In the genomic region with DNA sequence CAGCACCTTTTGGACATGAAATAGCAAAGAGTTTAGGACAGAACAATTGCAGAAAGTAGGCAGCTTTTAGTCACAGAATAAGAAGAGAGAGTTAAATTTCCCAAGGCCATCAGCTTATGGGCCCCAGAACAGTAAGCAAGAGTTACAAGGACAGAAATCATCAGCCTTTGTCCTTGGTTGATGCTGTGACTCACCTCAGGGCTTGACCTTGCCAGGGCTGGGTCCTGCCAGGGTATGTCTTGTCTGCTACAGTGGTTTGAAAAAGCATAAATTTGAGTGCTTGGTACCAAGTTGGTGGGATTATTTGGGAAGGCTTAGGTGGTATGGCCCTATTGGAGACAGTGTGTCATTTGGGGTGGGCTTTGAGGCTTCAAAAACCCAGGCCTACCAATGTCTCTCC, we compare ENCODE assay signal across 23 mouse cellular contexts.
"Had no signal": no experiment of that assay in that cellular context is flagged by ENCODE, and none has a peak within 500 bp of the region (broad histone marks: within the 10 kb centered on the region; RNA-seq: fewer than 3 reads in every experiment).

No protein-coding gene starts in this region.

- ATAC-seq: liver, embryonic 12.5 days had no signal

- H3K4me1 ChIP-seq: liver, embryonic 12.5 days; liver, embryonic 15.5 days; lung, embryonic 15.5 days; stomach, embryonic 15.5 days had no signal

- H3K36me3 ChIP-seq: limb, embryonic 13.5 days; liver, embryonic 12.5 days; liver, embryonic 15.5 days; lung, embryonic 15.5 days; stomach, embryonic 15.5 days had no signal

- H3K27ac ChIP-seq: kidney, postnatal 0 days; layer of hippocampus, adult 2 months; left cerebral cortex, adult 2 months; limb, embryonic 13.5 days; liver, embryonic 12.5 days; liver, embryonic 15.5 days; lung, embryonic 15.5 days; stomach, embryonic 15.5 days had no signal

- H3K4me3 ChIP-seq: layer of hippocampus, adult 2 months; left cerebral cortex, adult 2 months; limb, embryonic 13.5 days; liver, embryonic 12.5 days; liver, embryonic 15.5 days; lung, embryonic 15.5 days; stomach, embryonic 15.5 days had no signal

- H3K27me3 ChIP-seq: limb, embryonic 13.5 days; liver, embryonic 12.5 days; liver, embryonic 15.5 days; lung, embryonic 15.5 days; stomach, embryonic 15.5 days had no signal

- DNase-seq: kidney, adult 8-10 months; kidney, postnatal 25 days; layer of hippocampus, adult 9-11 months; layer of hippocampus, postnatal 36 days; left cerebral cortex, postnatal 4 days; liver; lung, adult 18-20 months; lung, postnatal 10 days; lung, postnatal 36 days; midbrain, embryonic 14.5 days; retina, postnatal 1 day; right cerebral cortex, postnatal 25 days; spleen, adult 18-20 months; thymus, postnatal 25 days had no signal

- H3K9me3 ChIP-seq: limb, embryonic 13.5 days; liver, embryonic 12.5 days; liver, embryonic 15.5 days; lung, embryonic 15.5 days; stomach, embryonic 15.5 days had no signal

- H3K4me2 ChIP-seq: limb, embryonic 13.5 days; liver, embryonic 12.5 days; liver, embryonic 15.5 days; lung, embryonic 15.5 days; midbrain, embryonic 11.5 days; stomach, embryonic 15.5 days had no signal

- H3K9ac ChIP-seq: limb, embryonic 13.5 days; liver, embryonic 12.5 days; liver, embryonic 15.5 days; lung, embryonic 15.5 days; stomach, embryonic 15.5 days had no signal
